Mouse (Mus musculus) liver, adult 2 months (tissue): ENCODE measurements around the gene 1110051M20Rik.

Experiments
- CTCF ChIP-seq: fragments of 200-500 bp; IDR thresholded peaks from 2 replicates; pipeline ENCODE4 v1.5.1; 2011; ENCODE audit warnings: low read depth, low read length, control low read depth
- POLR2A ChIP-seq: fragments of 200-500 bp; IDR thresholded peaks from 2 replicates; pipeline ENCODE4 v1.6.1; 2011; ENCODE audit warnings: low read length, control low read depth; ENCODE audit not compliant: insufficient read depth; ENCODE audit errors: extremely low read depth

- no peak for TF ChIP-seq CTCF
- TF ChIP-seq POLR2A = no peak
Measured at GRCm38 (mm10) chr2:91244557-91245228, 199.8 kb downstream of the 1110051M20Rik start.
